Mouse (Mus musculus) E14TG2a.4 (cell line): ENCODE results near the gene Cyth1.

ENCODE experiments used
- CTCF ChIP-seq: conservative IDR thresholded peaks from 2 replicates; pipeline ENCODE4 v1.5.1; 2014; ENCODE audit warnings: low read length
- POU5F1 ChIP-seq: IDR thresholded peaks from 2 replicates; pipeline ENCODE4 v1.6.1; 2014; ENCODE audit warnings: low read length, borderline replicate concordance

- no peak for TF ChIP-seq CTCF
- TF ChIP-seq POU5F1: no peak
These were observed 107.4 kb downstream of the Cyth1 start for GRCm38 (mm10) chr11:118140771-118141565.
